Comparison of ENCODE assay signal across 9 mouse cellular contexts in genomic region chr10:83197690-83198336, GRCm38 (mm10).
DNase-seq lines count a peak whose midpoint lies in the region; ATAC-seq and TF ChIP-seq lines count a peak whose summit lies in the region.
"Had no signal": no experiment of that assay in that cellular context is flagged by ENCODE, and none has a peak within 500 bp of the region (broad histone marks: within the 10 kb centered on the region; RNA-seq: fewer than 3 reads in every experiment).

No protein-coding gene starts in this region.

- H3K27ac ChIP-seq in lung, postnatal 0 days (ENCODE audit: low read length): no peak overlapping the region
- H3K27ac ChIP-seq: lung, embryonic 15.5 days had no signal

- no peak overlapping the region for H3K9ac ChIP-seq in lung, postnatal 0 days (replicated peaks; ENCODE audit: low read depth)
- H3K9ac ChIP-seq: lung, embryonic 15.5 days had no signal

- no peak for ATAC-seq in lung, postnatal 0 days
- no peak for ATAC-seq in activated CD4-positive, CD25-positive, alpha-beta regulatory T cell, adult 4 months

- peak; percentile 76 for DNase-seq in ES-CJ7 (ENCODE audit: low read depth, low spot score)
- peak; percentile 56 for DNase-seq in adrenal gland, adult 8-10 months
- peak; percentile 76 for DNase-seq in embryo, embryonic 10.5 days (ENCODE audit: low spot score)
- DNase-seq in heart, adult 8-10 months (ENCODE audit: low spot score): peak; percentile 79
- DNase-seq in layer of hippocampus, adult 8-10 months (ENCODE audit: low spot score in 2 of 2): peak; percentile 56 to 80
- peak; percentile 23 for DNase-seq in lung, postnatal 0 days (ENCODE audit: low spot score)
- DNase-seq in right cerebral cortex, postnatal 36 days (ENCODE audit: low spot score in 2 of 2): peak; percentile 64 to 67

- H3K9me3 ChIP-seq in lung, postnatal 0 days (ENCODE audit: low read length): no peaks in the 10 kb centered on the region
- H3K9me3 ChIP-seq: lung, embryonic 15.5 days had no signal

- no peak overlapping the region for H3K4me3 ChIP-seq in lung, postnatal 0 days (ENCODE audit: low read depth, low read length)
- H3K4me3 ChIP-seq: lung, embryonic 15.5 days had no signal

- TF ChIP-seq EP300 in lung, postnatal 0 days (IDR thresholded peaks at IDR 0.05): no peak

- no peaks in the 10 kb centered on the region for H3K36me3 ChIP-seq in lung, postnatal 0 days (ENCODE audit: insufficient read depth, low read length)
- H3K36me3 ChIP-seq: lung, embryonic 15.5 days had no signal

- peak; percentile 87 for TF ChIP-seq CTCF in lung, postnatal 0 days (IDR thresholded peaks at IDR 0.05)

- H3K4me1 ChIP-seq in lung, postnatal 0 days (ENCODE audit: insufficient read depth, low read depth, low read length): no peaks in the 10 kb centered on the region
- H3K4me1 ChIP-seq: lung, embryonic 15.5 days had no signal

- no peak overlapping the region for H3K4me2 ChIP-seq in lung, postnatal 0 days (replicated peaks; ENCODE audit: low read depth, low read length)
- H3K4me2 ChIP-seq: lung, embryonic 15.5 days had no signal

- 52% methylated on average over 11 of the region's 11 CpGs for WGBS in lung, postnatal 0 days

- no peaks in the 10 kb centered on the region for H3K27me3 ChIP-seq in lung, postnatal 0 days (replicated peaks; ENCODE audit: insufficient read depth, low read length)
- H3K27me3 ChIP-seq: lung, embryonic 15.5 days had no signal

Comparison
In these comparisons a context has a peak if more than half of its experiments do, and no peak if none do; other contexts are left out.
1. DNase-seq: peak in every context shown above with its lines; median percentile 79 in heart, adult 8-10 months; 76 in ES-CJ7; 76 in embryo, embryonic 10.5 days; 68 in layer of hippocampus, adult 8-10 months; 66 in right cerebral cortex, postnatal 36 days; 56 in adrenal gland, adult 8-10 months; 23 in lung, postnatal 0 days.